Mouse (Mus musculus): Measurements from ENCODE around the gene Il22.
"Not testable (repeated sequence)": the region's sequence is repeated elsewhere in the genome, so short reads cannot be mapped to it uniquely, and the experiment has no call there.

Il22 gene

DNA sequence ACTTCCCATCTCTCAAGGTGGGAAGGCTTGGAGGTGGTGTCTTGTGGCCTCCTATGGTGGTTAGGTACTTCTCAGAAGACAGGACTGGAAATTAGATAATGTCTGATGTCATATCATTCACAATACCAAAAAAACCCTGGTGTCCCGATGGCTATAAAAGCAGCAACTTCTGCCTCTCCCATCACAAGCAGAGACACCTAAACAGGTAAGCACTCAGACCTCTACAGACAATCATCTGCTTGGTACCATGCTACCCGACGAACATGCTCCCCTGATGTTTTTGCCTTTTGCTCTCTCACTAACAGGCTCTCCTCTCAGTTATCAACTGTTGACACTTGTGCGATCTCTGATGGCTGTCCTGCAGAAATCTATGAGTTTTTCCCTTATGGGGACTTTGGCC lies at the start of gene Il22:
Il22 (plus strand) TSS at position 301 of the 400 bp plus-strand sequence.
- DNase-seq = no peak

DNA sequence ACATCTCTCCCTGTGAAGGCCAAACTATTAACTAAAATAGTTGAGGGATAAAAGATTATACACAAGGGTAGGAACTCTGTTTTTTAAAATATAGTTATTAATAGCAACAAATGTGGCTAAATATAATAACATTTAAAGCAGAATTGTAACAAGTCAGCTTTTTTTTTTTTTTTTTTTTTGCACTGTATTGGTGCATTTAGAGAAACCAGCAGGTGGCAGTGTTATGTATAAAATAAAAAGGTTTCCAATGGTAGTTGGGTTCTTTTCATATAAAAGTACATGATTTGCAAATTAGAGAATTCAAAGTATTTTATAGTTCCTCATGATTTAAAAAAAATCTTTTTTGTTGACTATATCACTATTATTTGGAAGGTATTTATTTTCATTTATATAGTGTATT lies 48.8 kb upstream of the Il22 start:
- no peak for DNase-seq

DNA sequence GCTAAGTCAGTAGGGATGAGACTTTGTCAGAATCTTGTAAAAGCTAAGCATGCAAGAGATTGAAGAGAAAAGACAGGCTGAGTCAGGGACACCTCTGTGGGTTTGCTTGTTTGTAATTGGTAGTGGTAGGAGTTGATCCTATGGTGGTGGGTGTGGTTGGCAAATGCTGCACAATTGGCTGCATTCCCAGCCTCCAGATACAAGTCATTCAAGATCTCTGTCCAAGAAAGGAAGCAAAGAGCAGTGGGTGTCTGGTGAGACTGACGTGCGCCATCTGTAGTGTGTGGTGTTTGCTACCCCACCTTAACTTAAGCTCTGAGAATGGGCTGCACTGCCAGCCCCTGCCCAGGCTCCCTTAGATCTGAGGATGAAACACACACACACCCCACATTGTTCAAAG lies 43.6 kb upstream of the Il22 start:
- no peak for DNase-seq

DNA sequence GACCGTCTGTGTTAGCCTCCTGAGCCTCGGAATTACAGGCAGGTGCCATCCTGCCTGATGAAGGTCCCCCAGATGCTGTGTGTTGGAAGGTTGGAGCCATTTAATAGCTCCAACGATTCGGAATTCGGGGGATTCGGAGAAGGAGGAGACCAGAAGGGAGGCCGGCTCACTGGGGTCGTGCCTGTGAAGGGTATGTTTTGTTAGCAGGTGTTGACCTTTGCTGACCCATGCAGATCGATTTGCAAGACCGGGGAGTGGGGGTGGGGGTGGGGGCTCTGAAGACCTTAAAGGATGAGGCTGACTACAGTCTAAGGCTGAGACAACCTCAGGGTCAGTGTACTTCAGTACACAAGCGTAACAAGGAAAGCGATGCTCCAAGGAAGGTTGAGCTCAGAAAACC lies 35.5 kb upstream of the Il22 start:
- DNase-seq = no peak

DNA sequence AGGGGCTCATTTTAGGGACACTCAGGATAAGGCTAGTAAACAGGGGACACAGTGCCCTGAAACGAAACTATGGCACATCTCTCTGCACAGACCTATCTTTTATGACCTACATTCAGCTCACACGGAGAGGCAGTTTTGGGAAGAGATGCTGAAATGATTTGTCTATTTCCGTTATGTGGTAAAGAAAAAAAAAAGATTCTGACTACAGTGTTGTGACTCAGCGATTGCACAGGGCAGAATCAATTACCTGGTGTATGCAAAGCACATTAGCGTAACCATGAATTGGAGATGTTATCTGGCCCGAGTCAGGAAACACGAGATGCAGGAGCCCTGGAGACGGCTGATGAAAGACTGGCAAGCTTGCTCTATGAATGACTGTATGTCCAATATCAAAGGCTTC lies 32.3 kb upstream of the Il22 start:
- no peak for DNase-seq

DNA sequence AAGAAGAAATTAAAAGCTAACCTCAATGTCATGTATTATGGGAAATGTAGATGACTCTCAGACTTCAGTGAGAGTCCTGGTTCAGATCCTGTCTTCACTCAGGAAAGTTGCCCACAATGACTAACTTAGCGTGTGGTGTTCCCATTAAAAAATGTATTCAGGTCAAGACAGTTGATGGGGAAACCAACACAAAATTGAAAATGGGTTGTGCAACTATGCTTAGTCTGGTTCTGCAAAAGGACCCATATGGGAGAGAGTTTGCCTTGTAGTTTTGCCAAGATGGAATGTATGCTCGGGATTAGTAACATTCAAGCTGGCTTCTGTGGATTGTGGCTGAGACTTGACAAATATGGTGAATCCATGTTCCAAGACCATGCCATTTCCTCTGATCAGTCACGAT lies 31.9 kb upstream of the Il22 start:
- DNase-seq = no peak

DNA sequence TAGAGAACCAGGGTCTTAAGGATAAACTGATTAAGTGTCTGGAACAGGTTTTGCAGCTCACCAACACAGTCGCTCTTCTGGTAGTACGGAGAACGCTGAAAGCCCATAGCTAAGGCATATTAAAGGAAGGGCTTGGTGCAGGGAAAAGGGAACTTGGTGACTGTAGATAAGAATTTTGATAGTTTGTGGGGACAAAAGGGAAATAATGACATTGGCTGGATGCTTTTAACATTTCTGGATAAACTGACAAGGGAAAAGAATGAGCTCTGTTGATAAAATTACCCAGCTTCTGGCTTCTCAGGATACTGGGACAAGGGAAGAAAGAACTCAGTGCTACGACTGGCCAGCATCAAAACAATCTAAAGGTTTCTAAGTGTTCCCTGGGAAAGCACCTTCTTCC lies 29.2 kb upstream of the Il22 start:
- DNase-seq = not testable (repeated sequence)

DNA sequence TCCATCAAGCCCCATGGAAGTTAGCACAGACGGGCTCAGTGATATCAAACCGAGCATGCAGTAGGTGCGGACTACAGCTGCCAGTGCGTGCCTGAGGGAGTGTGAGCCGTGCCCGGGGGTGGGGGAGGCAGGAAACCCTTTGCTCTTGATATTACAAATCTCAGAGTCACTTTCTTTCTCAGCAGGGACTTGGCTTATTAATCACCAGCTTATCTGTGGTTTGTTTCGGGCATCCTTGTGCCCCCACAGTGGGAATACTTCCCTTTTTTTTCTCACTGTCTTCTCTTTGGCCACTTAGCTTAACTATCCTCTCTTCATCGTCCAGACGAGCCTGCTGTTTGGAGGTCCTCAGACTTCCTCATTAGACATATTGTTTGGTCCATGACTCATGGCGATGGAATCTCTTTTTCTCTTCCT lies 26.0 kb upstream of the Il22 start:
- DNase-seq = no peak

DNA sequence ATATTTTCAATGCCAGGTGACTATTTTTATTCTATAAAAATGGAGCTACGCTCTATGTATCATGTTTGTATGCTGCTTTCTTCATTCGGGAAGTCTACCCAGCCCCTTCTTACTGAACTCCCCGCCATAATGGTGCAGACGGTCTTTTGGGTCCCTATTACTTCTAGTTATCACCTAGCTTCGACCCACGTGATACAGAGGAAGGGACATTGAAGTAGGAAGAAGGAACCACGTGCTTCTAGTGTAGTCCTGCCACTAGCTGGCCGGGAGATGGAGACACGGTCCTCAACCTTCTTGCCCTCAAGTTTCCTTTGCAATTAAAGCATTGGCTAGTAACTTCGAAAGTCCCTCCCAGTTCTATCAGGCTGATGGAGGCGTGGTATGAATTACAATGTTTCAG lies 25.5 kb upstream of the Il22 start:
- no peak for DNase-seq

DNA sequence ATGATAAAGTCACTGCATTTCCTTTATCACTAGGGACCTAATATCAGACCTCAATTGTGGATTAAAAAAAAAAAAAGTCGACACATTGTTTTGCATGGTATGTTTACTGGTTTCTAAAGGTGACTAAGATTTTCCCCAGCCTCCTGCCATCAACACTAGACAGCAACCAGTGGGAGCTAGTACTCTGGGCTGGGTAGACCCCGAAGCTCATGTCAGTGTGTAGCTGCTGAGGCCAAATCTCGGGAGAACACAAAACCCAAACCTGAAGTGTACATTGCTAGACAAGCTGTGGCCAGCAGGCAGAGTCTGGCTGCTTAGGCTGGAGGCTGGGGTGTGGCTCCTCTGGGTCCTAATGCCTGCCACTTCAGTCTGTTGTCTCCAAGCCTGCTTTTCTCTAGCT lies 9.6 kb upstream of the Il22 start:
- not testable (repeated sequence) for DNase-seq

DNA sequence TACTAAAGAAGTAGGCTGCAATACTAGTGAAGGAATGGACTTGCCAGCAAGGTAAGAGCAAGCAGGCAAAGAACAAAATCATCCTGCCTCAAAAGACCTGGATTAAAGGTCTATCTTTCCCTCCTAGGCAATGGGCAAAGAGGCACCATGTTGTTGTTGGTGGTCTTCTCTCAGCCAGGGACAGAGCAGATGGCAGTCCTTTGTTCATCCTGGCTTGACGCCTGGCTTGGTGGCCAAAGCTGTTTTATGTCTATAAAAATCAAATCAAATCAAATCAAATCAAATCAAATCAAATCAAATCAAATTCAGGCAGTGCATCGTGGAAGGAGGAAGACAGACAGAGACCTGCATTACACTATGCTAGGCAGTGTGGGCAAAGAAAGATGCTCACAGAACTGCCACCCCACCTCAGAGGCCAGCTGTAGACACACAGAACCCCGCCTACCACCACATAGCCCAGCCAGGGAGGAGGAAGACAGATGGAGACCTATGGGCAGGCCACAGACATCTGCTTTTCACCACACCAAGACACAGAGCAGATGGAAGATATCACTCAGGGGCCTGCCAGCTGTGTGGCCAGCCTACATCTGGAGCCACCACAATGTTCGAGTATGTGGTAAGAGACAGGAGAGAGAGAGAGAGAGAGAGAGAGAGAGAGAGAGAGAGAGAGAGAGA lies 11.1 kb downstream of the Il22 start:
- not testable (repeated sequence) for DNase-seq

DNA sequence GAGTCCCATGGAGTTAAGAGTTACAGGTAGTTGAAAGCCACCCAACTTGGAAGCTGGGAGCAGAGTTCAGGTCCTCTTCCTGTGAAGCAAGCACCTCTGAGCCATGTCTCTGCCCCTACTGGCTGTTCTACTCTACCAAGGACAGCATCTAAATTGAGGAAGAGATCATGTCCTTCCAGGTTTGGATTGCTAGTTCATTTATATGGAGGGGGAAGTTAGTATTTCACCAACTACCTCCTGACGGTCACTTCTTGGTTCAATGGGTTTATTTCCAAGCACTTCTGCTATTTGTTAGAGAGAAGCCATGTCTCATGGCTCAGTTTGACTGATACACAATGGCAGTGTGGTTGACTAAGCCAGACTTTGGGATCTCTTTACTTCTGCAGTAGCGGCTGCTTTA lies 22.9 kb downstream of the Il22 start:
- DNase-seq = not testable (repeated sequence)

DNA sequence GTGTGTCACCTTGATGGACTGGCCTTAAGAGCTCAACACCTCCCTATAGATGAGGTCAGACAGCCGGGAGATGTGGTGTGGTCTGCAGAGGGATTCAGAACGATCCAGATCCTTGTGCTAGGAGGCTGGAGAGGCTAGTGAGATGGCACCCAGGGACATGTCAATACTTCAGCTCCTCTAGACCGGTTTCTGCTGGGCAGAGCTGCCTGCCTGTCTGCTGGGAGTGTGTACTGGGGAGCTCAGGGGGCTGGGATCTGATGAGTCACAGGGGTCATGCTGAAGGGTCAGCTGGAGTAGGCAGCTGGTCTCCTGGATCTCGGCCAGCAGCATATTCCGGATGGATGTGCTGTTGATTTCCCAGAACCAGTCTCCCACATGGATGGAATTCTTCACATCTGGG lies 27.9 kb downstream of the Il22 start:
- not testable (repeated sequence) for DNase-seq

DNA sequence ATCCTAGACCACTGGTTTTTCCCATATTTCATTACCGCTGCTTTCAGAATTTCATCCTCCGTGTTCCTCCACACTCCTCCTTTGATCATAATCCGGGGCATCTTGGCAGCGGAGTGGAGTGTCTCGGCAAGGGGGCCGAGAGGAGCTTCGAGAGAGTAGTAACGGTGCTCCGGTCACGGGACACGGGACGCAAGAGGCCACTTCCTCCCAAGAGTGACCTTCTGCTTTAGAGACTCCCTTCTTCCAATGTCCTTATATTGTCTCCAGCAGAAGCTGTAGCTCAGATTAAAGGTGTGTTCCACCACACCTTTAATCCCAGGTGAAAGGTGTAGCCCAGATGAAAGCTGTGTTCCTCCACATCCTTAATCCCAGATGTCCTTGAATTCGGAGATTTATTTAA lies 35.9 kb downstream of the Il22 start, which contains the start of gene Gm32717:
Gm32717 (minus strand) TSS at position 101 of the 400 bp plus-strand sequence.
- not testable (repeated sequence) for DNase-seq

DNA sequence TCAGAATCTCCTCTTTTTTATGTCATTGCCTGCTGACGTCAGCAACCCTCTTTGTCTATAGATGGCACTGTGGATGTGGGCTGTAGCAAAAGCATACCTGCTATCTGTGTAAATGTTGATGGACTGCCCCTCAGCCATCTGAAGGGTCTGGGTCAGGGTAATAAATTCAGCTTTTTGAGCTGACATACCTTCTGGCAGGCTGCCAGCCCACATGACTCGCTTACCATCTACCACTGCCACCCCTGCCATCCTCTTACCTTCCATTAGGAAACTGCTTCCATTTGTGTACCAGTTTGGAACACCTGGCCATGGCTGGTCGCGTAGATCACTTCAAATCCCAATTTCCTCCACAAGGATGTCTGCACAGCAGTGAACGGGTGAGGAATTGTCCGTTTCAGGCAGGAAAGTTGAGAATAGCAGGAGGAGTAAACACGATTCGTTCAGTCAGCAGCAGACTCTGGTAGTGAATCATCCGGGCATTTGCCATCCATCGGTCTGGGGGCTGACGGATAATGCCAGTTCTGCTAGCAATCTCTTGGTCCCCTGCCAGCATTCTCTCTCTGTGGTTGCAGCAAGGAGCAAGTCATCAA lies 44.4 kb downstream of the Il22 start:
- not testable (repeated sequence) for DNase-seq

DNA sequence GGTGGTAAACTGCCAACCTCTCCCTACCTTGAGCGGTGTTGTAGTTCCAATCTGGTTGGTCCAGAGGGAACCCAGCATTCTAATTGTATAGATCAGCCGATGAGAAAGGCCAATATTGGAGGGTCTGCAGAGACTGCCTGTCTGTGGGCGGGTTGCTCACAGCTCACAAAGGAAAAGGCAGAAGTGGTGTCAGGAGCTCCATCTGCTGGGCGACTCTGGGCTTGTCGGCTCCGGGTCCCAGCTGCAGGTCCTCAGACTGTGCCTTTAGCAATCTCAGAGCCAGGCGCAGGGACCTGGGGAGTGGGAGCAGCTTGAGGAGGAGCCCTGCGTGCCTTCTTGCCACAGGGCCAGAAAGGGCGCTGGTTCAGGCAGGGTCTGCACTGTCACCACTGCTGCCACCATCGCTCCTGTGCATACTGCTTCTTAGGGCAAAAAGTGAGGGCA lies 46.1 kb downstream of the Il22 start:
- DNase-seq = no peak

DNA sequence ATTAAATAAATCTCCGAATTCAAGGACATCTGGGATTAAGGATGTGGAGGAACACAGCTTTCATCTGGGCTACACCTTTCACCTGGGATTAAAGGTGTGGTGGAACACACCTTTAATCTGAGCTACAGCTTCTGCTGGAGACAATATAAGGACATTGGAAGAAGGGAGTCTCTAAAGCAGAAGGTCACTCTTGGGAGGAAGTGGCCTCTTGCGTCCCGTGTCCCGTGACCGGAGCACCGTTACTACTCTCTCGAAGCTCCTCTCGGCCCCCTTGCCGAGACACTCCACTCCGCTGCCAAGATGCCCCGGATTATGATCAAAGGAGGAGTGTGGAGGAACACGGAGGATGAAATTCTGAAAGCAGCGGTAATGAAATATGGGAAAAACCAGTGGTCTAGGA lies 53.6 kb downstream of the Il22 start, which contains the start of gene Gm32802:
Gm32802 (plus strand) TSS at position 301 of the 400 bp plus-strand sequence.
- DNase-seq = not testable (repeated sequence)

Measured in thymus, adult 18-20 months (tissue).